ENCODE assay signal across 8 mouse cellular contexts in genomic region chr17:23739202-23740135, GRCm38 (mm10). TPM values are rescaled to one million over a fixed set of nuclear protein-coding genes. Genes with fewer than 3 reads are reported as not detected.
DNase-seq lines count a peak whose midpoint lies in the region; ATAC-seq and TF ChIP-seq lines count a peak whose summit lies in the region.

No protein-coding gene starts in this region.

- no peak for TF ChIP-seq POLR2A in cortical plate, adult 2 months (IDR thresholded peaks at IDR 0.05; ENCODE audit: extremely low read depth, insufficient read depth, low read length)
- no peak for TF ChIP-seq POLR2A in limb, embryonic 14.5 days (IDR thresholded peaks at IDR 0.05; ENCODE audit: borderline replicate concordance, extremely low read depth, insufficient read depth, insufficient read length)
- TF ChIP-seq POLR2A in olfactory bulb, adult 2 months (IDR thresholded peaks at IDR 0.05; ENCODE audit: insufficient read depth, low read depth, low read length), result no peak

- peaks cover 2% of the 10 kb centered on the region; the same call in 1 of the 2 replicates for H3K4me1 ChIP-seq in cortical plate, adult 2 months (ENCODE audit: control insufficient read depth, insufficient read depth, low read length)
- H3K4me1 ChIP-seq in limb, embryonic 14.5 days (ENCODE audit: control insufficient read depth, insufficient read depth, low read length), result peaks cover 19% of the 10 kb centered on the region
- peaks cover 27% of the 10 kb centered on the region for H3K4me1 ChIP-seq in olfactory bulb, adult 2 months (ENCODE audit: control insufficient read depth, insufficient read depth, low read length)

- ATAC-seq in limb, embryonic 14.5 days (ENCODE audit: low FRiP score, low read depth), result peak; percentile 27; the same call in 1 of the 2 replicates

- intact Hi-C loops in heart, postnatal 10 days (cut with DNase I), result no loop called here

- H3K9me3 ChIP-seq in limb, embryonic 14.5 days (ENCODE audit: control insufficient read depth, low read length), result no peaks in the 10 kb centered on the region

- peak overlapping the region; percentile 68 for H3K4me3 ChIP-seq in cortical plate, adult 2 months (ENCODE audit: insufficient read depth, low read length)
- H3K4me3 ChIP-seq in limb, embryonic 14.5 days (replicated peaks; ENCODE audit: low read length), result peak overlapping the region; percentile 62
- peak overlapping the region; percentile 86 for H3K4me3 ChIP-seq in olfactory bulb, adult 2 months (ENCODE audit: insufficient read depth, low read depth, low read length)

- H3K36me3 ChIP-seq in limb, embryonic 14.5 days (ENCODE audit: control insufficient read depth, insufficient read depth, low read length), result 0 out of 2 replicates have a peak, but pooled peaks cover 2% of the 10 kb centered on the region

- no peak for TF ChIP-seq CTCF in cortical plate, adult 2 months (IDR thresholded peaks at IDR 0.05; ENCODE audit: extremely low read depth, insufficient read depth, low read length)
- no peak for TF ChIP-seq CTCF in olfactory bulb, adult 2 months (IDR thresholded peaks at IDR 0.05; ENCODE audit: insufficient read depth, low read depth, low read length)

- H3K27me3 ChIP-seq in limb, embryonic 14.5 days (ENCODE audit: control insufficient read depth, insufficient read depth, low read length), result peaks cover 58% of the 10 kb centered on the region

- 3% methylated on average over 35 of the region's 48 CpGs for WGBS in limb, embryonic 14.5 days
- 2% methylated on average over 48 of the region's 48 CpGs for WGBS in olfactory bulb, adult 2 months

- H3K9ac ChIP-seq in limb, embryonic 14.5 days (ENCODE audit: low read depth, low read length, severe bottlenecking), result peak overlapping the region; percentile 66

- H3K27ac ChIP-seq in cortical plate, adult 2 months (ENCODE audit: insufficient read depth, low read length), result peak overlapping the region; percentile 84
- H3K27ac ChIP-seq in limb, embryonic 14.5 days (replicated peaks; ENCODE audit: low read depth, low read length), result no peak overlapping the region
- H3K27ac ChIP-seq in olfactory bulb, adult 2 months (ENCODE audit: insufficient read depth, low read depth, low read length), result peak overlapping the region; percentile 76

- H3K4me2 ChIP-seq in limb, embryonic 14.5 days (replicated peaks; ENCODE audit: low read depth, low read length, severe bottlenecking), result peak overlapping the region; percentile 98

- peak; percentile 49 to 55 for DNase-seq in frontal cortex, postnatal 36 days (ENCODE audit: low spot score in 2 of 2)
- DNase-seq in frontal cortex, postnatal 25 days (ENCODE audit: low spot score in 2 of 2), result no peak
- DNase-seq in CD4-positive, CD25-positive, alpha-beta regulatory T cell, adult 2 months (ENCODE audit: low read depth, low spot score), result peak; percentile 38
- peak; percentile 51 to 52 for DNase-seq in heart, postnatal 10 days
- DNase-seq in limb, embryonic 14.5 days (ENCODE audit: low spot score), result no peak
- DNase-seq in ovary, postnatal 10 days (ENCODE audit: low spot score), result no peak

RNA-seq across cellular contexts. Expression of gene Paqr4, which starts 1.2 kb away (rescaled TPM):
- polyA plus RNA-seq in cortical plate, adult 2 months (2012; rRNA removed), result 61.8 and 65.7 TPM in 2 replicates
- total RNA-seq in heart, postnatal 10 days (2021), result 10 to 100 TPM; 17.5 to 22.0 TPM
- polyA plus RNA-seq in limb, embryonic 14.5 days (2012; rRNA removed), result 9.7 and 13.4 TPM in 2 replicates
- 15.7 and 17.3 TPM in 2 replicates for polyA plus RNA-seq in limb, embryonic 14.5 days (2014; fragmentation: Nextera tagmentation; extraction: Ambion mirVana)
- not detected in 2 replicates for polyA plus RNA-seq in olfactory bulb, adult 2 months (2012; ENCODE audit: insufficient read depth, insufficient read length, low replicate concordance, missing spikeins)

RNA-seq across cellular contexts. Expression of gene Kremen2, which starts 6.2 kb away (rescaled TPM):
- polyA plus RNA-seq in cortical plate, adult 2 months (2012; rRNA removed), result 0.85 and 0.96 TPM in 2 replicates
- not detected for total RNA-seq in heart, postnatal 10 days (2021)
- polyA plus RNA-seq in limb, embryonic 14.5 days (2012; rRNA removed), result 40.1 and 50.6 TPM in 2 replicates
- 42.4 and 42.6 TPM in 2 replicates for polyA plus RNA-seq in limb, embryonic 14.5 days (2014; fragmentation: Nextera tagmentation; extraction: Ambion mirVana)
- not detected in 2 replicates for polyA plus RNA-seq in olfactory bulb, adult 2 months (2012; ENCODE audit: insufficient read depth, insufficient read length, low replicate concordance, missing spikeins)

RNA-seq across cellular contexts. Expression of gene Pkmyt1, which starts 13.3 kb away (rescaled TPM):
- polyA plus RNA-seq in cortical plate, adult 2 months (2012; rRNA removed), result 10.3 and 10.6 TPM in 2 replicates
- total RNA-seq in heart, postnatal 10 days (2021), result 1 to 10 TPM; 7.7 to 9.3 TPM
- 81.7 and 105 TPM in 2 replicates for polyA plus RNA-seq in limb, embryonic 14.5 days (2012; rRNA removed)
- 46.4 and 47.5 TPM in 2 replicates for polyA plus RNA-seq in limb, embryonic 14.5 days (2014; fragmentation: Nextera tagmentation; extraction: Ambion mirVana)
- not detected in 2 replicates for polyA plus RNA-seq in olfactory bulb, adult 2 months (2012; ENCODE audit: insufficient read depth, insufficient read length, low replicate concordance, missing spikeins)

RNA-seq across cellular contexts. Expression of gene 1520401A03Rik, which starts 16.9 kb away (rescaled TPM):
- 0.21 TPM in 2 replicates for polyA plus RNA-seq in cortical plate, adult 2 months (2012; rRNA removed)
- not detected for total RNA-seq in heart, postnatal 10 days (2021)
- polyA plus RNA-seq in limb, embryonic 14.5 days (2012; rRNA removed), result 4.4 and 4.6 TPM in 2 replicates
- 1.6 and 2.1 TPM in 2 replicates for polyA plus RNA-seq in limb, embryonic 14.5 days (2014; fragmentation: Nextera tagmentation; extraction: Ambion mirVana)
- polyA plus RNA-seq in olfactory bulb, adult 2 months (2012; ENCODE audit: insufficient read depth, insufficient read length, low replicate concordance, missing spikeins), result not detected in 2 replicates

RNA-seq across cellular contexts. Expression of gene Flywch1, which starts 31.9 kb away (rescaled TPM):
- polyA plus RNA-seq in cortical plate, adult 2 months (2012; rRNA removed), result 257 and 259 TPM in 2 replicates
- 10 to 100 TPM; 31.2 to 32.1 TPM for total RNA-seq in heart, postnatal 10 days (2021)
- 47.1 and 58.5 TPM in 2 replicates for polyA plus RNA-seq in limb, embryonic 14.5 days (2012; rRNA removed)
- polyA plus RNA-seq in limb, embryonic 14.5 days (2014; fragmentation: Nextera tagmentation; extraction: Ambion mirVana), result 66.2 and 74.8 TPM in 2 replicates
- polyA plus RNA-seq in olfactory bulb, adult 2 months (2012; ENCODE audit: insufficient read depth, insufficient read length, low replicate concordance, missing spikeins), result not detected in 2 replicates

Comparison
In these comparisons a context has a peak if more than half of its experiments do, and no peak if none do; other contexts are left out.
1. DNase-seq: peak in frontal cortex, postnatal 36 days (2 of 2), CD4-positive, CD25-positive, alpha-beta regulatory T cell, adult 2 months (single experiment) and heart, postnatal 10 days (2 of 2); none in frontal cortex, postnatal 25 days (0 of 2), limb, embryonic 14.5 days (single experiment) and ovary, postnatal 10 days (single experiment).
2. RNA of gene Paqr4, which starts 1.2 kb away (polyA plus RNA-seq): 61.8 to 65.7 TPM in cortical plate, adult 2 months and 9.7 to 17.3 TPM in limb, embryonic 14.5 days; not detected in olfactory bulb, adult 2 months; every median in the first group is over 10 times any median in the second.
3. RNA of gene Kremen2, which starts 6.2 kb away (polyA plus RNA-seq): 40.1 to 50.6 TPM in limb, embryonic 14.5 days; 0.85 to 0.96 TPM in cortical plate, adult 2 months and not detected in olfactory bulb, adult 2 months; every median in the first group is over 10 times any median in the second.
4. Peak in every context shown above with its lines, with median percentiles within 50 percentile points of each other: H3K4me3 ChIP-seq.